Mouse (Mus musculus) 416B (cell line): Measurements from ENCODE around the gene Rasgef1c.

Experiments
- DNase-seq: peaks from one replicate; pipeline ENCODE4 v3.0.0; 2011; ENCODE audit warnings: low read depth

Gene Rasgef1c

GRCm38 (mm10) chr11:49901659-49902458, at the start of gene Rasgef1c:
TSS of gene Rasgef1c (plus strand) at chr11:49901835.
- DNase-seq = no peak

DNA sequence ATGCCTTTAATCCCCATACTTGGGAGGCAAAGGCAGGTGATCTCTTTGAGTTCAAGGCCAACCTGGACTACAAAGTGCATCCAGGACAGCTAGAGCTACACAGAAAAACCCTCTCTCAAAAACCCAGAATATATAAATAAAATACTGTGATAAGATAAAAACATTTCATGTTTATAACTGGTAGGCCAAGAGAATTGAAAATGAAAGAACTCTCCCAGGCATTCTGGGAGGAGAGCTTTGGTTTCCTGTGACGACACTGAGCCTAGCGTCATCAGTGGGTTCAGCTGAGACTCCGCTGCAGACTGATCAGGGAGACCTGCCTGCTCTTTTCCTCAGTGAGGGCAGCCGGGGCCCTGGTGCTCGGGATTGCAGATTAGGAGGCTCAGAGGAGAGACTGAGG, 46.5 kb upstream of the Rasgef1c start:
- peak; percentile 17 for DNase-seq

DNA sequence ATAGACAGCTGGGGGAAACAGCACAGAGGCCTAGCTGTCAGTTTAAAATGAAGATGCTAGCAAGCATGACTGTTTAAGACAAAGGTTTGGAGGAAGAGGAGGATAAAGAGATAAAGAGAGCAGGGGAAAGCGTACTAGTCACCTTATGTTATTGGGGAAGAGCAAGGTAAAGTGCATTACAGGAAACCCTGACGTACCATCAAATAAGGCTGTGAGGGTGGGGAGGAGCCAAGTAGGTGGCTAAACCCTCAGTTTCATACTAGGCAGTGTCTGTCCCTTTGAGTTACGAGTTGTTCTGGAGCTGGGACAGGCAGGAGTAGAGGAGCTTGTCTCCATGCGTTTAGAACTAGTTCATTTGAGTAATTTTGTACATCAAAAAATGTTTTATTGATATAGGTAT, 40.5 kb upstream of the Rasgef1c start:
- DNase-seq = no peak

- no peak for DNase-seq
Measured at GRCm38 (mm10) chr11:49863926-49864325, 37.7 kb upstream of the Rasgef1c start.

DNA sequence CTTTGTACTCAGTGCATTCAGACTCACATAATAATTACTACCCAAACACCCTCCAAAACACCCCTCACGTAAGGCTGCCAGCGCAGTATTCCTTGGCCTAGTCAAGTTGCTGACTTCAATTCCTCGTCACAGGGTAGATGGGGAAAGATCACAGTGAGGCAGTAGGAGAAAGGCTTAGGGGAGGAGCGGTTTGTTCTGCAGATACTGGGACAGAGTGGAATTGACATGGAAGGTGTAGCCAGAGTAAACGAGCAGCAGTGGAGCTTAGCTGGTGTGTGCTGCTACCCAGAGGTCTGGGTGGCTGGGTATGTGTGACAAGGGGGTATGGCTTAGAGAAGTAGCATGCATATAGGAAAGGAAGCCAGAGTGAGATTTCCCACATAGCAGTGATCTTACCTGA, 34.3 kb upstream of the Rasgef1c start:
- DNase-seq = no peak

DNA sequence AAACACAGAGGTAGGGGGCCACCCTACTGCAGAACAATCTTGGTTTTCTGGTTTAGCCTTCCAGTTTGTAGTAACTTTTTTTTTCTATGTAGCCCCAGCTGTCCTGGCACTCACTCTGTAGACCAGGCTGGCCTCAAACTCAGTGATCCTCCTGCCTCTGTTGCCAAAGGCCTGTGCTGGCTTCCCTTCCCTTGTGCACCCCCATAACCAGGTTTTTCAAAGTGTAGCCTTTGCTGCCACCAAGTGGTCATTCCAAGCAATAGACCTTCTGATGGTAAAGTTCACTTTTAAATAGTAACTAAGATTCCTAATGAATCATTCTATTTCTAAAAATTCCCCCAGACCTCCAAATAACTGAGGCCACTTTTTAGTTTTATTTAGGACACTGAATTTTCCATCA, 31.9 kb upstream of the Rasgef1c start:
- peak; percentile 71 for DNase-seq

- DNase-seq = peak; percentile 55
Measured at GRCm38 (mm10) chr11:49871914-49872313, 29.7 kb upstream of the Rasgef1c start.

GRCm38 (mm10) chr11:49872779-49873178, 28.9 kb upstream of the Rasgef1c start:
- DNase-seq = no peak

GRCm38 (mm10) chr11:49876948-49877817, 24.5 kb upstream of the Rasgef1c start:
- peak; percentile 61 for DNase-seq

GRCm38 (mm10) chr11:49879950-49880642, 21.5 kb upstream of the Rasgef1c start:
- DNase-seq = peak; percentile 65

- DNase-seq = no peak
Measured at GRCm38 (mm10) chr11:49883394-49883793, 18.2 kb upstream of the Rasgef1c start.

DNA sequence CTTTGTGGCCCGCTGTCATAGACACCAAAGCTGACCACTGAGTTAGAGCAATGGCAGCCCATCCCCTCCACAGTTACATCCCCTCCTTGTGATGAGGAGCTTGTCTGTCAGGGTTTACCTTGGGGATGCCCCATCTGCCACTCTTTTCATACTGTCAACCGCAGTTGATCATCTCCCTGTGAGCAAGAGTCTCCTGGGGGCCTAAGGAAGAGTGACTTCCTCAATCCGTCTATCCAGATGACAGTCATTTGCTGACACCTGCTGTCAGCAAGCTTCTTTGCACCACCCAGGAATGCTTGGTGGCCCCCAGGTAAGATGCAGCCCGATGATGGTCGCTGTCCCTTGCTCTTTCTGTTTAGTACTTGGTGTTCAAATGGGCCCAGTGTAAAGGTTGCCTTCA, 13.2 kb upstream of the Rasgef1c start:
- no peak for DNase-seq

DNA sequence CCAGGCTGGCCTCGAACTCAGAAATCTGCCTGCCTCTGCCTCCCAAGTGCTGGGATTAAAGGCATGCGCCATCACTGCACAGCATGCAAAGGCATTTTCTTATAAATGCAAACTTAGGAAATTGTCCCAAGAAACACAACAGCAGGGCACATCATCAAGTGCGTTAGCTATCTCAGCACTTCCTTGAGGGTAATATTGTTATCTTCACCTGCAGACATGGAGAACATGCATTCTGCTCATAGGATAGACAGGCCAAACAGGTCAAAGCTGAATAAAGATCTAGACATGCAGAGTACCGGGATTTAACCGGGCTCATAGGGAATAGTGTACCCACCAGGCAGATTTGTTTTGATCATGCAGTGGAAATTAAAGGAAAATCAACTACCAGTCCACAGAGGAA, 9.6 kb upstream of the Rasgef1c start:
- DNase-seq = no peak

GRCm38 (mm10) chr11:49893806-49894205, 7.8 kb upstream of the Rasgef1c start:
- DNase-seq = no peak

DNA sequence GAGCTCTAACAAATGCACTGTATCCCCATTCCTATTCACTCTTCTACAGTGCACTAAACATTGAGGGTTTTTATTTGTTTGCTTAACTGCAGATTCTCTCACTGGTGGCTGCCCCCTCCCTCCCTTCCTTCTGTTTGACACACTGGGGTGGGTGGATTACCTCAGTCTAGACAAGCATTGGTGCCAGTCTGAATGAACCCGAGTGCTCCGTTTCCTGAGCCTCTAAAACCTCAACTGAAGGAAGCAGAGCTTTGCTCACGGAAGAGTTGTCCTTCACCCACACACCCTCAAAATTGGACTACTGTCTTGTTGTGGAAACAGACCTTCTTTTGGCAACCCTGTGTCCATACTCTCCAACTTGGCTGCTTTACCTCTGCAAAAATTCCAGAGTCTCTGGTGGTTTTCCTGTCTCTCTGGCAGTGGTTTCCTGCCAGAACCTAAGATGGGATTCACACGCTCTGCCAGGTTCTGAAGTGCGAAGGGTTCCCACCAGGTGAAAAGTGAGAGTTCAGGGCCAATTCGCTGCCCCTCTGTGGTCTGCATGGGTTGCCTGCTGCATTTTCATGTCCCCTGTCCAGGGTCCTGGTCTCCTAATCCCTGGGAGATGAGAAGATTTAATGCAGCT, 5.6 kb upstream of the Rasgef1c start:
- DNase-seq = peak; percentile 17

- no peak for DNase-seq
Measured at GRCm38 (mm10) chr11:49900043-49900442, 1.6 kb upstream of the Rasgef1c start.

- no peak for DNase-seq
Measured at GRCm38 (mm10) chr11:49900962-49901658, 525 bp upstream of the Rasgef1c start.

DNA sequence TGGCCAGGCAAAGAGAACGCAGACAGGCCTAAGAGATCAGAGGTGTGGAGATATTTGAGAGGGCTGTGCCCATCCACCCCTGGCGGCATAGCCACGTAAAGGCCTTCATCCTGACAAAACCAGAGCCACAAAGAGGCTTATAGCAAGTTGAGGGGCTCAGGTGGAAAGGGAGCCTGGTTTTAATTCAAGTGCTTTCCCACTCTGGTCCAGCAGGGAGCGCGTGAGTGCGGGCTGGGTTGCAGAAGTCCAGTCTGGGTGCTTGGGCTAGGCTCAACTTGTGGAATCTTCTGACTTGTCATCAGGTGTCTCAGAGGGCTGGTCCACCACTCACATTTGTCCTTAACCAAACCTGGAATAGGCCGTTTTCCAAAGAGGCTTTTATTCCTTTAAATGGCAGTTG, 1.7 kb downstream of the Rasgef1c start:
- DNase-seq = peak; percentile 48

- no peak for DNase-seq
Measured at GRCm38 (mm10) chr11:49918521-49919180, 17.0 kb downstream of the Rasgef1c start.

DNA sequence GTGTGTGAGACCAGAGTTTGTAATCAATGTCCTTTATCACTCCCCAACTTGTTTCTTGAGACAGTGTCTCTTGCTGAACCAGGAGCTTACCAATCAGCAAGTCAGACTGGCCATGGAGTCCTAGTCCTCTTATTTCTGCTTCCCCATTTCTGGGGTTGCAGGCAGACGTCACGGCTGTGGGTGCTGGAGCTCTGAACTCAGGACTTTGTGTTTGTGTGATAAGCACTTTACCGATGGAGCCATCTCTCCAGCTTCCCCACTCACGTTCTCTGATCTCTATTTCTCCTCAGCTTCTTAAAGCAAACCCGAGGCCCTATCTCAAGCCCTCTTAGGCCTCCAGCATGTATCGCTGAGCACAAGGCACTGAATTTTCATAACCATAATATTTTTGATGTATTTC, 17.7 kb downstream of the Rasgef1c start:
- DNase-seq = no peak

DNA sequence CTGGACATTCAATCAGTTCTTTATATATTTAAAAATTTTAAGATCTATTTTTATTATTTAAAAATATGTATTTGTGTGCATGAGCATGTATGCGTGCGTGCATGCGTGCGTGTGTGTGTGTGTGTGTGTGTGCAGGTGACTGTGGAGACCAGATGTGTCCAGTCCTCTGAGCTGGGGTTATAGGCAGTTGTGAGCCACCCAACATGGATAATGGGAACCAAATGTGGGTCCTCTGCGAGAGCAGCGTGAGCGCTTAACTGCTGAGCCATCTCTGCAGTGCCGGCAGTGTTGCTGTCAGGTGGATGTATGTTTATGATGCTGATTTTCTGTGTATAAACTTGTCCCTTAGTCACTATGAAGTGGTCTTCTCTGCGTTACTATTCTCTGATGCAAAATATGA, 21.9 kb downstream of the Rasgef1c start:
- DNase-seq = no peak
